Mouse (Mus musculus) heart, adult 9 months (tissue): ENCODE measurements around the gene Socs3.
A peak's percentile ranks its signal among the peaks of the same experiment; 100 is the strongest.

ENCODE experiments used
- DNase-seq, 2 experiments: peaks; one replicate each; pipeline ENCODE4 v3.0.0; 2022; ENCODE audit warnings: low spot score in 2 of 2

The Socs3 gene

GRCm38 (mm10) chr11:117924466-117924865 lies 45.4 kb downstream of the Socs3 start:
- no peak for DNase-seq

DNA sequence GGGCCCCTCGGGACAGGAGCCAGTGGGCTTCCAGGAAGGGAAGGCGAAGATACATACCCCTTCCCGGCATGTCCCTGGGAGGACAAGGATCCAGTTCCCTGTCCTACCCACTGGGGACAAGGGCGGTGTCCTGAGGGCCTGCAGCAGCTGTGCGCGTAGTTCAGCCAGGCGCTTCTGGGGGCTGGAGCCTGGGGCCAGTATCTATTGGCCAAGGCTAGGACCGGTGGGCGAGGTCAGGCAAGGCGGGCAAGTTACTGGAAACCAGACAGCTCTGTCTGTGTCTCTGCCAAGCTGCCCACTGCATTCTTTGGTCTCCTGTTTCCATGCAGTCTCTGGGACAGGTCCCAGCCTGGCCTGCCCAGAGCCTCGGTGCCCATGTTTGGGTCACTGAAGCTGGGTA lies 46.6 kb downstream of the Socs3 start:
- DNase-seq = no peak

DNA sequence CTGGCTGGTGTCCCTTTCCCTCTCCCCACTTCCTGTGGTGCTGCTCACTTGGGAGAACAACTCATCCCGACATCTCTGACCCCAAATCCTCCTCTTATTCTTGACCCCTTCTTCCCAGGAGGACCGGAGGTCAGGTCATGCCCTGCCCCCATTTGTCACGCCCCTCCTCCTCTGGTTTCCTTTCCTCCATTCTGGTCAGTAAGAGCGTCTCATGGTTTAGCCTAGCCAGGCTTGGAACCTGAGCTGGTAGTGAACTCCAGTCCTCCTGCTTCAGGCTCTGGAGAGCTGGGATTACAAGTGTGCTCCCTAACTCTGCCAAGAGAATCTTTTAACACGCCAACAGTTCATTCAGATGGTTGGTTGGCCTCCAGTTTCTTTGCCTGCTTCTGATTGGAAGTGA lies 50.6 kb downstream of the Socs3 start:
- peak; percentile 28 to 31 for DNase-seq

DNA sequence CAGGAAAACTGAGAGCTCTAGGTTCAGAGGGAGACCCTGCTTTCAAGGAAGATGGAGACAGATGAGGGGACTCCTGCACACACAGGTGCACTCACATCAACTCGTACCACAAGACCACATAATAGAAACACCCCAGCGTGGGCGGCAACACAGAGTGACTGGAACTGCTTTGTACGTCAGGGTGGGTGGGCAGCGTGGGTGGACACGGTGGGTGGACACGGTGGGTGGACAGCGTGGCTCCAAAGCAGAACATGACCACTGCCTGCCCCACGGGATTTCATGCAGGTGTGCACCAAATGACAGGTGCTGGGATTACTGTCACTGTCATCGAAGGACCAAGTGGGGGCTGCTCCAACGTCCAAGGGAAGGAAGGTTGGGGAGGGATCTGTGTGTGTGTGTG lies 51.3 kb downstream of the Socs3 start:
- DNase-seq = no peak
